Mouse (Mus musculus): ENCODE results near the gene Ddc. TPM values are rescaled to one million over a fixed set of nuclear protein-coding genes. Genes with fewer than 3 reads are reported as not detected.

The Ddc gene
- polyA plus RNA-seq, 1 experiment from 2014 or later, result 0.08 TPM

GRCm38 (mm10) chr11:11772196-11772595, 125.7 kb downstream of the Ddc start:
- no peak for ATAC-seq
- in situ Hi-C loops (cut with MboI; ENCODE audit: low pct_unique_long_range_greater_than_20kb), result no loop called here

DNA sequence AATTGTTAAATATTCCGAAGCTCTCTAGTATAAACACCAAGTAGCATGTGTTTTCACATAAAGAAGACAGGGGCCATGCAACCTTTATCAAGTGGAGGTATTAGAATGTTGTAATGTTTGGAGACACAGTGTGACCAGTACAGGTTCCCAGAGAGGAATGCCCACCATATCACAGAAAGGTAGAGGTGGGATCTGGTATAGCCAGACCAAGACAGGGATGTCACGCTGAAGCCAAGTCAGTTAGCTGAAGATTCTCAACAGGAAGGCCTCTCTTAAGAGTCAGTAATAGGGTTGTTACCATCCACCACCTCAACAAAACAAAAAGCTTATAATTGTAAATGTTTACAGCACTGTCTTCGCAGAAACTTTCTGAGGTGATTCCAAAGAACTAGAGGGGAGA, 127.3 kb downstream of the Ddc start:
- DNase-seq (ENCODE audit: low read depth, low spot score) (no peak), ATAC-seq (no peak)
- TF ChIP-seq CTCF (IDR thresholded peaks at IDR 0.05), result no peak
- peaks cover 56% of the 10 kb centered on the region for H3K27me3 ChIP-seq
- CTCF ChIA-PET, result interaction anchor here (1.9 kb wide), 1 partner anchor 18 kb away, joined by 4 read pairs; no protein-coding TSS in a partner anchor
- in situ Hi-C loops (cut with MboI; ENCODE audit: low pct_unique_long_range_greater_than_20kb), result no loop called here
- POLR2A ChIA-PET, result no interaction called here

More at GRCm38 (mm10) chr11:11772196-11772595, 125.7 kb downstream of the Ddc start:
- TF ChIP-seq CTCF (IDR thresholded peaks at IDR 0.05), result no peak
- peaks cover 60% of the 10 kb centered on the region for H3K27me3 ChIP-seq
- DNase-seq (ENCODE audit: low read depth, low spot score), result no peak
- ChIA-PET POLR2A (no interaction called here), CTCF (interaction anchor here (1.1 to 1.4 kb wide), 2 partner anchors 16 to 212 kb away, joined by 3 to 6 read pairs; no protein-coding TSS in a partner anchor)

- peaks cover 54% of the 10 kb centered on the region for H3K27me3 ChIP-seq
- ChIA-PET CTCF (interaction anchor here (1.9 kb wide), 1 partner anchor 20 kb away, joined by 4 read pairs; no protein-coding TSS in a partner anchor), POLR2A (no interaction called here)
- in situ Hi-C loops (cut with MboI; ENCODE audit: low pct_unique_long_range_greater_than_20kb), result no loop called here
- ATAC-seq (no peak), DNase-seq (ENCODE audit: low read depth, low spot score) (no peak)
- TF ChIP-seq CTCF (IDR thresholded peaks at IDR 0.05), result no peak
Observed at GRCm38 (mm10) chr11:11769281-11769680, 128.7 kb downstream of the Ddc start.

GRCm38 (mm10) chr11:11768057-11768456, 129.9 kb downstream of the Ddc start:
- DNase-seq (ENCODE audit: low read depth, low spot score) (no peak), ATAC-seq (no peak)
- CTCF ChIA-PET, result interaction anchor here (1.9 kb wide), 1 partner anchor 21 kb away, joined by 5 read pairs; no protein-coding TSS in a partner anchor
- POLR2A ChIA-PET, result no interaction called here
- in situ Hi-C loops (cut with MboI; ENCODE audit: low pct_unique_long_range_greater_than_20kb), result no loop called here
- TF ChIP-seq CTCF (IDR thresholded peaks at IDR 0.05), result no peak
- H3K27me3 ChIP-seq, result peaks cover 55% of the 10 kb centered on the region

DNA sequence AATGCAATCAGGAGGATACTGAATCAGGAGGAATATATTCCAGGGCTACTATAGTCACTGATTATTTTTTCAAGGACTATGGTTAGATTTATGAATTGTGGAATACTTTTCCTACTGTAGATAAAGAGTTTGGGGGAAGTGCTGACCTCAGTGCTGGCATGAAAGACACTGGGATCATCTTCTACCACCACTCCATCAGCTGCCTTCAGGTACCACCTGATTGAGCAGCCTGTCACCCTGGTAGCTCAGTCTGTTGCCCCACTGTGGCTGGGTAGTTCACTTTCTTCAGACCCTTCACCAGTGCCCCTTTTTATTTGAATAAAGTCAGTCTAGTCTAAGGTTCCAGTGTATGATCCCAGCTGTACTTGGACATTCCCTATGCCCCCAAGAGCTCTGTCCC, 131.2 kb downstream of the Ddc start:
- no peak for DNase-seq (ENCODE audit: low read depth, low spot score)
- peaks cover 42% of the 10 kb centered on the region for H3K27me3 ChIP-seq
- ATAC-seq, result no peak
- POLR2A ChIA-PET, result no interaction called here
- TF ChIP-seq CTCF (IDR thresholded peaks at IDR 0.05), result no peak
- CTCF ChIA-PET, result interaction anchor here (1.9 kb wide), 1 partner anchor 22 kb away, joined by 5 read pairs; no protein-coding TSS in a partner anchor
- in situ Hi-C loops (cut with MboI; ENCODE audit: low pct_unique_long_range_greater_than_20kb), result no loop called here

- ChIA-PET CTCF (interaction anchor here (1.7 kb wide), 1 partner anchor 22 kb away, joined by 7 read pairs; no protein-coding TSS in a partner anchor), POLR2A (no interaction called here)
- no peak for TF ChIP-seq CTCF (IDR thresholded peaks at IDR 0.05)
- DNase-seq (ENCODE audit: low read depth, low spot score), result no peak
- in situ Hi-C loops (cut with MboI; ENCODE audit: low pct_unique_long_range_greater_than_20kb), result no loop called here
- no peak for ATAC-seq
- peaks cover 41% of the 10 kb centered on the region for H3K27me3 ChIP-seq
Observed at GRCm38 (mm10) chr11:11766105-11766504, 131.8 kb downstream of the Ddc start.

GRCm38 (mm10) chr11:11765414-11765813, 132.5 kb downstream of the Ddc start:
- ATAC-seq (no peak), DNase-seq (ENCODE audit: low read depth, low spot score) (no peak)
- peaks cover 40% of the 10 kb centered on the region for H3K27me3 ChIP-seq
- CTCF ChIA-PET, result interaction anchor here (1.7 kb wide), 1 partner anchor 23 kb away, joined by 7 read pairs; no protein-coding TSS in a partner anchor
- no peak for TF ChIP-seq CTCF (IDR thresholded peaks at IDR 0.05)
- in situ Hi-C loops (cut with MboI; ENCODE audit: low pct_unique_long_range_greater_than_20kb), result no loop called here
- POLR2A ChIA-PET, result no interaction called here

Other genes starting within 250 kb of the Ddc start
- gene Ikzf1, start 213.1 kb downstream of the Ddc start, polyA plus RNA-seq (2021), result not detected
- gene Fignl1, start 89.2 kb downstream of the Ddc start, polyA plus RNA-seq (2021), result 13.4 TPM
- 52.8 TPM for gene Grb10, start 140.5 kb upstream of the Ddc start, polyA plus RNA-seq (2021)

Measured in Patski (cell line).